Mouse (Mus musculus): ENCODE results near the gene Cyb5d2.

GRCm38 (mm10) chr11:72813687-72814086, 17.7 kb upstream of the Cyb5d2 start:
- TF ChIP-seq CTCF (conservative IDR thresholded peaks at IDR 0.05 in 1 of 2, IDR thresholded peaks at IDR 0.05 in 1 of 2; ENCODE audit: low read depth in 2 of 2, low read length in 2 of 2) (no peak), GABPA (IDR thresholded peaks at IDR 0.05; ENCODE audit: insufficient replicate concordance, low read depth, low read length) (no peak), JUND (conservative IDR thresholded peaks at IDR 0.05; ENCODE audit: low read depth, low read length) (no peak), KAT2A (IDR thresholded peaks at IDR 0.05; ENCODE audit: insufficient replicate concordance, low read length) (no peak), POLR2A (IDR thresholded peaks at IDR 0.05; ENCODE audit: low read depth, low read length) (no peak), EP300 (IDR thresholded peaks at IDR 0.05; ENCODE audit: low read length) (no peak), CHD1 (IDR thresholded peaks at IDR 0.05; ENCODE audit: low read depth, low read length) (no peak), ZC3H11A (IDR thresholded peaks at IDR 0.05; ENCODE audit: low read depth, low read length) (no peak), ZKSCAN1 (IDR thresholded peaks at IDR 0.05; ENCODE audit: borderline replicate concordance, low read depth, low read length) (no peak), MXI1 (IDR thresholded peaks at IDR 0.05; ENCODE audit: low read depth, low read length) (no peak), BHLHE40 (IDR thresholded peaks at IDR 0.05; ENCODE audit: low read depth, low read length) (no peak), USF1 (IDR thresholded peaks at IDR 0.05; ENCODE audit: low read depth, low read length) (no peak), ZNF384 (IDR thresholded peaks at IDR 0.05; ENCODE audit: low read depth, low read length) (no peak), TCF12 (IDR thresholded peaks at IDR 0.05; ENCODE audit: low read depth, low read length) (no peak)
